Mouse (Mus musculus) frontal cortex, adult 2 months (tissue): ENCODE results near the gene Ide. TPM values are rescaled to one million over a fixed set of nuclear protein-coding genes. Genes with fewer than 3 reads are reported as not detected.

ENCODE experiments used
- DNase-seq, 2 experiments: peaks; one replicate each; pipeline ENCODE4 v3.0.0; 2022; ENCODE audit warnings: low spot score in 1 of 2; ENCODE audit errors: extremely low spot score in 1 of 2
- polyA plus RNA-seq: library from polyadenylated mRNA; depleted of rRNA; stranded (reverse); fragments of >200 nt; gene quantifications from 2 replicates; pipeline ENCODE4 v1.2.3, GENCODE M21; 2012; rRNA removed

Ide gene
- polyA plus RNA-seq: 25.5 and 28.9 TPM in 2 replicates

DNA sequence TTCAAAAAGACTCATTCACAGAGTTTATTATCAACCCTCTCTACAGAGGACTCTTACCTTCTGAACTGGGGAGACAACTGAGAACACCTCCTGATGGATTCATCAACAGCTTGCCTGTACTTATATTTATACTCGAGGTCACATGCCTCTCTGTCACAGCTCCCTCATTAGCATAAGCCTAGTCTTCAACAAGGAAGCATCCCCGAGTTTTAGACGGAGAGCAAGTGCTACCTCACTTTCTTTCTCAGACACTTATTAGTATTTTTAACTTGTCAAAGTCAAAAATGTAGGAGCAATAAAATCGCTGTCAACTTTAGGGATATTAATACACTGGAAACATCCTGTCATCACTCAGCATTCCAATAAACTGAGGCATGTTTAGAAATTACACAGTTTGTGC, at the start of gene Ide:
TSS of gene Ide (minus strand) at position 101 of the 400 bp plus-strand sequence.
- peak in 1 of 2 experiments; percentile 15 for DNase-seq

DNA sequence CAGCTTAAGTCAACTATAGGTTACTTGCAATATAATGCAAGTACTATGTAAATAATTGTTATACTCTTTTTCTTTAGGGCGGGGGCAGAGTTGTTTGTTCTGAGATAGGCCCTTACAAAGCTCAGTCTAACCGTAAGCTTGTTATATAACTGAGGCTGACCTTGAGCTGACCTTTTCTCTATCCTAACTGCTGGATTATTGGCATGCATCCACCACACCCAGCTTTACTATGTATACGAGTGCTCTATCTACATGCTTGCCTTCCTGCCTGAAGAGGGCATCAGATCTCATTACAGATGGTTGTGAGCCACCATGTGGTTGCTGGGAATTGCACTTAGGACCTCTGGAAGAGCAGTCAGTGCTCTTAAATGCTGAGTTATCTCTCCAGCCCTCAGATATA, 48.5 kb upstream of the Ide start:
- DNase-seq: no peak

GRCm38 (mm10) chr19:37378816-37379215, 41.2 kb upstream of the Ide start:
- DNase-seq: no peak

DNA sequence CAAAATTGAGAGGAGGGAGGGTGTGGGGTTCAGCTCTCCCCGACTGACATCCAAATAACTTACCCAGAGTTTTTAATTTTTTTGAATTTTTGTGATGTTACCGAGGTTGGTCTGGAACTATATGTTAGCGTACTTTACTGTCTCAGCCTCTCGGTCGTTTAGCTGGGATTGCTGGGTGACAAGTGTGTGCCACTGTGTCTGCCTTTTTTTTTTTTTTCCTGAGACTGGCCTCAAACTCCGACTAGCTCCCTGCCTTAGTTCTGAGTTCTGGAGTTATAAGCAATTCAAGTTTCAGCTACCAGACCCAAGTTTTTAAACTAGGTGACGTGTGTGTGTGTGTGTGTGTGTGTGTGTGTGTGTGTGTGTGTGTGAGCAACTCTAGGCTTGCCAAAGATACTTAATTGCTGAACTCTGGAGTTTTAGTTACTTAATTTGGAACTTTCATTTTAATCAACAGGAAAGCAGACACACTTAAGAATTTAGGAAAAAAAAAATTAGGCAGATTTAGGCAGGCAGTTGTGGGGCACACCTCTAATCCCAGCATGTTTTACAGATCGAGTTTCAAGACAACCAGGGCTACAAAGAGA, 39.8 kb upstream of the Ide start:
- DNase-seq: no peak

GRCm38 (mm10) chr19:37376841-37377240, 39.2 kb upstream of the Ide start:
- DNase-seq: no peak

DNA sequence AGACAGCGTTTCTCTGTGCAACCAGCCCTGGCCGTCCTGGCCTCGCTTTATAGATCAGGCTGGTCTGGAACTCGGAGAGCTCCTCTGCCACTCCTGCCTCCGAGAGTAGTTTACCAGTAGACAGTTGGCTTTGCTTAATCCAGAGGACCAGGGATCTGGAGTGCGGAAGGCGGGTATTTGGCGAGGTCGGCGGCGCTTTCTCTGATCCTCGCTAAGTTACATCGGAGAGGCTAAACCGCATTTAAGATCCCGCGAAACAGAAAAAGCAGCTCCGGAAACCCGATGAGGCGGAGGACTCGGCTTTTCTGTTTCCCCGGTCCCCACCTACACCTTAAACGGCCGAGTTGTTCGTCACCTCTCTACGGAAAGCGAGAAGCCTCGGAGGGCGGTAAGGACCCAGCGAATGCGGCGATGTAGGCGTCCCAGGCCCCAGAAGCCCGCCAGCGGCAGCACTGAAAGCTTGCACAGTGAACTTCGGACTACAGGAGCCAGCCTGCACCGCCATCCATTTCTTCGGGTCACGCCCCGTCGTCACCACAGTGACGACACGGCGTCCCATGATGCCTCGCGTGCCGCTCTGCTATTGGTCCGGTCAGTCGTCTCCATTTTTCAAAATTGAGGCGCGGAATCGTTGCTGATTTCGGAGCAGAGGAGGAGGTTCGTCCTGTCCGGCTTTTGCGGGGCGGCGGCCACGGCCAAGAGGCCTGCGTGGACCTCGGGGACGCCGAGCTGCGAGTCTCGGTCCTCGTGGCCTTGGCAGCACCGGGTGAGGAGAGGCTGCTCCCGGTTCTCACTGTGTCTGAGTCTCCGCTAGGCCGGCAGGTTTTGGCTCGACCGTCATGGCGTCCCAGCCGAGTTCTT, 38.3 kb upstream of the Ide start, which contains the start of gene Kif11:
TSS of gene Kif11 (plus strand) at position 649 of the 861 bp plus-strand sequence.
- peak; percentile 97 to 99 for DNase-seq

DNA sequence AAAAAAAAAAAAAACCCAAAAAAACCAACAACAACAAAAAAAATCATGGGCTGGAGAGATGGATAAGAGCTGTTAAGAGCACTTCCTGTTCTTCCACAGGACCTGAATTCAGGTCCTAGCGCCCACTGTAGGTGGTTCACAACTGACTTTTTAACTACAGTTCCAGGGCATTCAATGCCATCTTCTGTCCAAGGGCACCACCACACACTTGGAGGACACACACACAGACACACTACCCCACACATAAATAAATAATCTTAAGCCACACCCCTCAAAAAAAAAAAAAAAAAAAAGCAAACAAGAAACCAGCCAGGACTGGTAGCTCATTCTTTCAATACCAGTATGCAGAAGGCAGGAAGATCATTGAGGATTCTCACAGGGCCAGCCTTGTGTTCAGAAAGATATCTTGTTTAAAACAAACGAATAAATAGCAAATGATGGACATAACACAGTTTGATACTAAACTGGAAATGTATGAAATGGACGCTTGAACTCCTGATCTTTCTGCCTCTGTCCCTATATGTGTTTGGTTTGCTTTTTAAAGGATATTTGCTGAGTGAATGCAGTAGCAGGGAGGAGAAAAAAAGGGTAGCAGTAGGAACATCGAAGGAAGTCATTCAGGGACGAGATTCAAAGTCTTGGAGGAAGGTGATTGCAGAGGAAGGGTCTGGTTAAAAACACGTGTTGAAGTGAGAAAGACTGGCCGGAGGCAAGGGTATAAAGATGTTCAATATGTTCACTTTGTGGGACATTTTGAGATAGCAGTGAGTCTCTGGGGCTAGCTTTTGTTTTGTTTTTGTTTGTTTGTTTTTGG, 37.5 kb upstream of the Ide start:
- no peak for DNase-seq

GRCm38 (mm10) chr19:37370356-37370755, 32.7 kb upstream of the Ide start:
- DNase-seq: no peak

- DNase-seq: no peak
These were observed 32.3 kb upstream of the Ide start for GRCm38 (mm10) chr19:37369921-37370320.

- DNase-seq: no peak
These were observed 31.3 kb upstream of the Ide start for GRCm38 (mm10) chr19:37368990-37369389.

DNA sequence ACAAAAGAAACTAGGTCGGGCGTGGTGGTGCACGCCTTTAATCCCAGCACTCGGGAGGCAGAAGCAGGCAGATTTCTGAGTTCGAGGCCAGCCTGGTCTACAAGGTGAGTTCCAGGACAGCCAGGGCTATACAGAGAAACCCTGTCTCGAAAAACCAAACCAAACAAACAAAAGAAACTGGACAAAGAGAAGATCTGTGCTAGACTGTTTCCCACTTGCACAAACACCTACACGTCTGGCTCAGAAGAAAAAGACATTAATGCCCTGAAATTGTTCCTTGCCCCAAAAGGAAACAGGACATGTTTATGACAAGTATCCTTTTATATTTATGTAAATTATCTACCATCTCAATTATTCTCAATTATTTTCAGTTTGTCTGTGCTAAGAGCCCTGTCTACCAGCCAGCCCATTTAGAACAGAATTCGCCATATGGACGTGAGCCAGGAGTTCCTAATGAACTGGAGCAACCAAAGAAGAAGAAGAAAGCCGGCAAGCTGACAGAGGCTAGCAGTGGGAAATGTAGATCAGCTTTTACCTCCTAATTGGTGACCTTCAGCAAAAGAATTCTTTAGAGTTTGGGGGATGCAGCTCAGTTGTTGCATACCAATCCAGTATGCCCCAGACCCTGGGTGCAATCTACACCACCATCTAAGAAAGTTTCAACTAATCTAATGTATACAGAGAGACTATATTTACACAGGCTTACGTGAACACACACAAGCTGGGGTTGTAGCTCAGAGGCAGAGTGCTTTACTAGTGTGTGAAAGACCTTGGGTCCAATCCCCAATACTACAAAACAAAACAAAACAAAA, 25.7 kb upstream of the Ide start:
- peak; percentile 48 to 61 for DNase-seq

- DNase-seq: no peak
These were observed 24.9 kb upstream of the Ide start for GRCm38 (mm10) chr19:37362545-37362944.

DNA sequence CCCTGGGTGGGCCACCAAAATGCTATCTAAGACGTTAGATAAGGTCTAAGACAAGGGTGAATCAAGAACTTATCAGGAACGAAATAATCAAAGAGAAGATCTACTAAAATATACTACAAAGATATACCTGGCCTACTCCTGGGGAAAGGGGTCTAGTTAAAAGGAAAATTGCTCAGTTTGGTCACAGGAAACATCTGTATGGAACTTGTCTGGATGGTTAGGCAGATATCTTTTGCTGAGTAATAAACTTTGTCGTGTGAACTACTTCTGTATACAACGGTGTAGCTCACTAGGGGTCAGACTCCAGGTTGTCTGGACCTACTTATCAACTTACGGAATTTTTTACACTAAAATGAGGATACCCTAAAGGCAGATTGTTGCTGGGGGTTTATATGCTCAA, 22.4 kb upstream of the Ide start:
- DNase-seq: no peak

GRCm38 (mm10) chr19:37353331-37353730, 15.7 kb upstream of the Ide start:
- DNase-seq: no peak

DNA sequence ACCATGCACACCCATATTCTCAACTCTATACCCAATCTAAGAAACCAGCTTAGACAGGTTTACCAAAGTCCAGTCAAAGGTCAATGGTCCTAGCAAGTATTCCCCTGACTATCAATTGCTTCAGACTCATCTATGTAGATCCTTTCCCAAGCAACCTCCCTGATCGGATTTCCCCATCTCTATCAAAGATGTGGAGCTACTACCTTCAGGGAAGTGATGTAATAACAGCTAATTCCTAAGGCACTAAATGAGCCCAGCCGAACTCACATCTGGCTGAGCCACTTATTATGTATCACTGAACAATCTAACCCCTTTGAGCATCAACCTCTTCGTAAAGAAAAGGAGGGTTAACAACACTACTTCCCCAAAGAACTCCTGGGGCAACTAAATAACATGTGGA, 15.1 kb upstream of the Ide start:
- DNase-seq: no peak

GRCm38 (mm10) chr19:37348952-37349351, 11.3 kb upstream of the Ide start:
- DNase-seq: no peak

DNA sequence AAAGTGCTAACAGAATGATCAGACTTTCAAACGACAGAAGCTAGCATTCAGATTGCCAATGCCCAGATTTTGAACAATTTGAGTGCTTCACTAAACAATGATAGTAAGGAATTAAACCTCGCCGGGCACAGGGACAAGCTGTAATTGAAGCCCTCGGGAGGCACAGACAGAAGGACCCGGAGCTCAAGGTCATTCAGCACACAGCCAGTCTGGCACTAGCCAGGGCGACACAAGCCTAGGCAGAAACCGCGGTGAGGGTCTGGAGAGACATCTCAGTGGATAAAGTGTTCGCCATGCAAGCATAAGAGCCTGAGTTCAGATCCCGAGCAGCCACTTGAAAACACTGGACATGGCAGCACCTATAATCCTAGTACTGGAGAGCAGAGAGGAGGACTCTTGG, 10.7 kb upstream of the Ide start:
- DNase-seq: no peak

- DNase-seq: no peak
These were observed 8.6 kb upstream of the Ide start for GRCm38 (mm10) chr19:37346258-37346657.

DNA sequence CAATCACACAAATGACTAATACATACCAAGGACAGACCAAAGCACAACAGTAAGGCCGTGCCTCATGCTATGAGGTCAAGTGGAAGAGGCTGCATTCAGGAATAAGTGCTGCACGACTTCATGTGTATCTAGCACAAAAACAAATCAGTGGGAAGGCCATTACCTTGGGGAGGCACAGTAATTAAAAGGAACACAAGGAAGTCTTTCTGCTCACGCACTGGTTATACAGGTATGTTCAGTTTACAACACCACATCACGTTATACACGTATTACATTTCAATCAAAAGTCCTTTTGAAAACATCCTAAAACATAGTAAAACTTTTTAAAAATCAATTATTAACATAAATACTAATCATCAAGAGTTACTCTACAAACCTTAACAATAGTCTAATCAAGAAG, 6.2 kb upstream of the Ide start:
- no peak for DNase-seq

GRCm38 (mm10) chr19:37340931-37341330, 3.3 kb upstream of the Ide start:
- no peak for DNase-seq
